Mouse (Mus musculus) CH12.LX (cell line): Measurements from ENCODE around the gene Hsh2d. TPM values are rescaled to one million over a fixed set of nuclear protein-coding genes. Genes with fewer than 3 reads are reported as not detected.

ENCODE experiments used
- DNase-seq: peaks from one replicate; pipeline ENCODE4 v3.0.0-alpha.2; 2013; ENCODE audit errors: extremely low read depth
- H3K27ac ChIP-seq: 2 replicates; pipeline ENCODE4 v1.5.1; 2012; ENCODE audit warnings: low read depth, mild to moderate bottlenecking, control low read depth, moderate library complexity; ENCODE audit not compliant: insufficient read depth
- H3K27me3 ChIP-seq: replicated peaks from 2 replicates; pipeline ENCODE3; 2012; ENCODE audit warnings: inconsistent platforms
- H3K36me3 ChIP-seq, 2 experiments: replicated peaks in 1 of 2; 2 replicates each; pipeline versions ENCODE3 to v1.6.1; 2012; ENCODE audit warnings: inconsistent platforms in 1 of 2, low read length in 1 of 2, mild to moderate bottlenecking in 1 of 2, mixed read lengths in 1 of 2, moderate library complexity in 1 of 2; ENCODE audit not compliant: control insufficient read depth in 1 of 2, insufficient read depth in 1 of 2
- H3K4me1 ChIP-seq, 2 experiments: 2 replicates each; pipeline ENCODE4 v1.6.1; 2012; ENCODE audit warnings: inconsistent platforms in 1 of 2, moderate library complexity in 1 of 2; ENCODE audit not compliant: insufficient read depth in 2 of 2, control insufficient read depth in 1 of 2
- H3K4me2 ChIP-seq: 2 replicates; pipeline ENCODE4 v1.6.1; 2012; ENCODE audit warnings: low read depth, mild to moderate bottlenecking, control low read depth; ENCODE audit not compliant: poor library complexity, insufficient read depth, severe bottlenecking
- H3K4me3 ChIP-seq, 3 experiments: fragments of 150-350 bp in 1 of 3; sonication (generic) in 1 of 3; replicated peaks in 1 of 3; 2 replicates each; pipeline versions ENCODE3 to v1.5.1; 2011 to 2012; ENCODE audit warnings: low read depth in 2 of 3, low read length in 2 of 3, mild to moderate bottlenecking in 2 of 3, moderate library complexity in 2 of 3, control low read depth in 1 of 3, improper control_type of control experiment in 1 of 3, inconsistent platforms in 1 of 3, mixed read lengths in 1 of 3; ENCODE audit not compliant: poor library complexity in 1 of 3
- H3K79me2 ChIP-seq: replicated peaks from 2 replicates; pipeline ENCODE4 v1.6.1; 2012; ENCODE audit warnings: mild to moderate bottlenecking, moderate library complexity; ENCODE audit not compliant: control insufficient read depth, poor library complexity, insufficient read depth, severe bottlenecking; ENCODE audit errors: extremely low read depth
- H3K9ac ChIP-seq: 2 replicates; pipeline ENCODE4 v1.6.1; 2012; ENCODE audit warnings: low read depth, mild to moderate bottlenecking, control low read depth, moderate library complexity; ENCODE audit not compliant: insufficient read depth
- H3K9me3 ChIP-seq: replicated peaks from 2 replicates; pipeline ENCODE3; 2012; ENCODE audit warnings: low read length, inconsistent platforms, mixed read lengths
- BHLHE40 ChIP-seq: IDR thresholded peaks from 2 replicates; pipeline ENCODE4 v1.6.1; 2011; ENCODE audit warnings: mild to moderate bottlenecking, low read depth, low read length, improper control_type of control experiment
- CTCF ChIP-seq, 2 experiments: IDR thresholded peaks in 1 of 2; conservative IDR thresholded peaks in 1 of 2; 2 replicates each; pipeline ENCODE4 v1.5.1; 2011 to 2012; ENCODE audit warnings: low read depth in 2 of 2, low read length in 2 of 2, improper control_type of control experiment in 1 of 2, inconsistent platforms in 1 of 2, mild to moderate bottlenecking in 1 of 2, moderate library complexity in 1 of 2
- ELF1 ChIP-seq: IDR thresholded peaks from 2 replicates; pipeline ENCODE4 v1.6.1; 2014; ENCODE audit warnings: low read depth, mild to moderate bottlenecking, inconsistent platforms, low read length, improper control_type of control experiment
- EP300 ChIP-seq: IDR thresholded peaks from 2 replicates; pipeline ENCODE4 v1.6.1; 2011; ENCODE audit warnings: low read length, improper control_type of control experiment
- GABPA ChIP-seq: IDR thresholded peaks from 2 replicates; pipeline ENCODE4 v1.6.1; 2012; ENCODE audit warnings: low read depth, low read length, improper control_type of control experiment, inconsistent platforms; ENCODE audit not compliant: insufficient replicate concordance
- IRF4 ChIP-seq: IDR thresholded peaks from 2 replicates; pipeline ENCODE4 v1.6.1; 2014; ENCODE audit warnings: low read depth, mild to moderate bottlenecking, inconsistent platforms, low read length, improper control_type of control experiment
- JUN ChIP-seq: IDR thresholded peaks from 2 replicates; pipeline ENCODE4 v1.6.1; 2011; ENCODE audit warnings: low read depth, mild to moderate bottlenecking, low read length, improper control_type of control experiment, moderate library complexity; ENCODE audit not compliant: insufficient read depth
- JUND ChIP-seq: conservative IDR thresholded peaks from 2 replicates; pipeline ENCODE4 v1.6.1; 2011; ENCODE audit warnings: low read depth, low read length, improper control_type of control experiment
- MAFK ChIP-seq: IDR thresholded peaks from 2 replicates; pipeline ENCODE4 v1.6.1; 2011; ENCODE audit warnings: low read length, improper control_type of control experiment; ENCODE audit not compliant: insufficient replicate concordance
- MAX ChIP-seq: IDR thresholded peaks from 2 replicates; pipeline ENCODE4 v1.6.1; 2011; ENCODE audit warnings: low read length, improper control_type of control experiment
- NELFE ChIP-seq: IDR thresholded peaks from 2 replicates; pipeline ENCODE4 v1.6.1; 2011; ENCODE audit warnings: low read depth, low read length, improper control_type of control experiment
- NRF1 ChIP-seq: IDR thresholded peaks from 2 replicates; pipeline ENCODE4 v1.6.1; 2014; ENCODE audit warnings: low read depth, mild to moderate bottlenecking, inconsistent platforms, low read length, improper control_type of control experiment, moderate library complexity
- POLR2A ChIP-seq: IDR thresholded peaks from 2 replicates; pipeline ENCODE4 v1.6.1; 2011; ENCODE audit warnings: low read depth, mild to moderate bottlenecking, improper control_type of control experiment, low read length
- POLR2AphosphoS2 ChIP-seq: IDR thresholded peaks from 2 replicates; pipeline ENCODE4 v1.6.1; 2011; ENCODE audit warnings: low read depth, low read length, improper control_type of control experiment
- SIN3A ChIP-seq: IDR thresholded peaks from 2 replicates; pipeline ENCODE4 v1.6.1; 2012; ENCODE audit warnings: low read length, improper control_type of control experiment, inconsistent platforms
- USF1 ChIP-seq: IDR thresholded peaks from 2 replicates; pipeline ENCODE4 v1.6.1; 2014; ENCODE audit warnings: low read depth, mild to moderate bottlenecking, inconsistent platforms, low read length, improper control_type of control experiment
- ZC3H11A ChIP-seq: IDR thresholded peaks from 2 replicates; pipeline ENCODE4 v1.6.1; 2012; ENCODE audit warnings: low read depth, mild to moderate bottlenecking, inconsistent platforms, low read length, improper control_type of control experiment
- ZKSCAN1 ChIP-seq: IDR thresholded peaks from 2 replicates; pipeline ENCODE4 v1.6.1; 2012; ENCODE audit warnings: low read depth, inconsistent platforms, low read length, improper control_type of control experiment, borderline replicate concordance
- ZNF384 ChIP-seq: IDR thresholded peaks from 2 replicates; pipeline ENCODE4 v1.6.1; 2012; ENCODE audit warnings: low read depth, low read length, improper control_type of control experiment, inconsistent platforms
- dilution Hi-C: fragments of 300-500 bp; cut with MboI; formaldehyde crosslinking; loops from 2 replicates; pipeline ENCODE4 v1.14.3; 2020; ENCODE audit warnings: low sequenced_read_pairs; ENCODE audit not compliant: extremely low pct_unique_long_range_greater_than_20kb, extremely low pct_ligation_motif_present
- in situ Hi-C: fragments of 300-500 bp; cut with MboI; formaldehyde crosslinking; loops from 3 replicates; pipeline ENCODE4 v1.14.3; 2019; ENCODE audit warnings: low sequenced_read_pairs, low pct_ligation_motif_present, low pct_unique_long_range_greater_than_20kb, mixed read lengths
- polyA plus RNA-seq: library from polyadenylated mRNA; unstranded; fragments of >175 nt; gene quantifications from 2 replicates; pipeline ENCODE4 v1.2.1, GENCODE M21; 2012; ENCODE audit warnings: low read depth; ENCODE audit not compliant: insufficient read length
- total RNA-seq, 2 experiments: library from RNA; depleted of rRNA; stranded (reverse); fragments of 300-350 nt in 1 of 2; fragments of >200 nt in 1 of 2; gene quantifications; 2 replicates each; pipeline ENCODE4 v1.2.3; 2012 to 2014

Gene Hsh2d
- total and polyA plus RNA-seq, 3 experiments, result 17.9 to 25.1 (median 24.1) TPM

DNA sequence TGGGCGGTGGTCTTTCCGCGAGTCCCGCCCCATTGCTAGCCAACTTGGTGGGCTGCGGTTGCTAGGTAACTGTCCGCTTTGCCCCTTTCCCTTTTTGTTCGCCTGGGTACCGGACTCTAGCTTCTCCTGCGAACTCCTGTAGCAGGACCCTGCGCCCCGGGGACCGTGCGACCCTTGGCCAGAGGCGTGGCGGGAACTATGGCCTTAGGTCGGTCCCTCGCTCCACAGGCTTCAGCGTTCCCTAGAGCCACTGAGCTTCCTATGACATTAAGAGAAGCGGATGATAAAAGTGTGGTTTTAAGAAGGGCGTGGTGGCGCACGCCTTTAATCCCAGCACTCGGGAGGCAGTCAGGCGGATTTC, 50.9 kb downstream of the Hsh2d start:
- H3K36me3 ChIP-seq, result peaks cover 5 to 32% of the 10 kb centered on the region in 2 experiments
- H3K27me3 ChIP-seq, result no peaks in the 10 kb centered on the region
- H3K9me3 ChIP-seq, result no peaks in the 10 kb centered on the region
- TF ChIP-seq POLR2AphosphoS2 (no peak), JUN (no peak), NRF1 (no peak), GABPA (no peak), ZKSCAN1 (no peak), NELFE (no peak), JUND (no peak), EP300 (no peak), MAX (no peak)
- TF ChIP-seq, all 38 proteins: peak for 0
- Histone ChIP-seq H3K27ac (peak overlapping the region; percentile 84), H3K4me2 (peak overlapping the region; percentile 45), H3K4me1 (peaks cover 4 to 41% of the 10 kb centered on the region in 2 experiments), H3K79me2 (peaks cover 9% of the 10 kb centered on the region; the same call in 1 of the 2 replicates), H3K4me3 (peak overlapping the region; percentile 81 to 92 (median 81)), H3K9ac (peak overlapping the region; percentile 39)
- dilution Hi-C loops, result no loop called here
- in situ Hi-C loops, result no loop called here
- DNase-seq, result no peak

DNA sequence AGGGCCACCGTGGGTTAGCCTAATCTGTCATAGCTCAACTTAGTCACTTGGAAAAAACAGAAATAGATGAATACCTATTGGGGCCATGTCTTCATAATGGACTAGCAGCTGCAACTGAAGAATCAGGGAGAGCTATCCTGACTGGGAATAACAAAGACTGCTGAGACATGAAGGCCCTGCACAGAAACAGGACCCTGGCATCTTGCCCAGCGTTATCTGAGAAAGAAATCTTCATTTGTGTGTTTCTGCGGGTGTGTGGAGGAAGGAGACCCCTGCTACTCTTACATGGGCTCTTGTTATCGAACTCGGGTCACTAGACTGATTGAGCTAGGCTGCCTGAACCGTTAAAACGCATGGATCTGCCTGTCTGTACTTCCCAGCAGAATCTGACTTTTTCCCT, 51.5 kb downstream of the Hsh2d start:
- DNase-seq, result no peak
- H3K79me2 ChIP-seq, result peaks cover 9% of the 10 kb centered on the region; the same call in 1 of the 2 replicates
- H3K9me3 ChIP-seq, result no peaks in the 10 kb centered on the region
- peak overlapping the region; percentile 45 for H3K4me2 ChIP-seq
- H3K36me3 ChIP-seq, result peaks cover 5 to 35% of the 10 kb centered on the region in 2 experiments
- H3K4me3 ChIP-seq, result peak overlapping the region; percentile 81 to 92 (median 81)
- in situ Hi-C loops, result no loop called here
- H3K9ac ChIP-seq, result peak overlapping the region; percentile 39
- TF ChIP-seq ZC3H11A (no peak), USF1 (no peak), ZNF384 (no peak), BHLHE40 (no peak), MAFK (no peak), NRF1 (no peak), SIN3A (no peak), ELF1 (no peak), IRF4 (no peak), POLR2A (no peak), GABPA (no peak), CTCF (conservative IDR thresholded peaks at IDR 0.05 in 1 of 2, IDR thresholded peaks at IDR 0.05 in 1 of 2; ENCODE audit: low read depth in 2 of 2, low read length in 2 of 2) (no peak)
- TF ChIP-seq, all 38 proteins: peak for 0
- peaks cover 4 to 41% of the 10 kb centered on the region in 2 experiments for H3K4me1 ChIP-seq
- dilution Hi-C loops, result no loop called here
- no peaks in the 10 kb centered on the region for H3K27me3 ChIP-seq
- no peak overlapping the region for H3K27ac ChIP-seq
